Mouse (Mus musculus) myocyte (in vitro differentiated cells): ENCODE results near the gene Gja3. TPM values are rescaled to one million over a fixed set of nuclear protein-coding genes. Genes with fewer than 3 reads are reported as not detected.
"Not testable (repeated sequence)": the region's sequence is repeated elsewhere in the genome, so short reads cannot be mapped to it uniquely, and the experiment has no call there.

ENCODE experiments used
- H3K27me3 ChIP-seq: one replicate; pipeline ENCODE4 v1.6.1; 2011; ENCODE audit not compliant: control insufficient read depth, insufficient read depth, insufficient read length
- H3K36me3 ChIP-seq: one replicate; pipeline ENCODE4 v1.6.1; 2011; ENCODE audit not compliant: control insufficient read depth, insufficient read depth
- H3K4me2 ChIP-seq: one replicate; pipeline ENCODE4 v1.6.1; 2011; ENCODE audit warnings: low read depth, control low read depth
- H3K4me3 ChIP-seq: one replicate; pipeline ENCODE4 v1.5.1; 2011; ENCODE audit warnings: mild to moderate bottlenecking, control low read depth, moderate library complexity
- H3K79me2 ChIP-seq: one replicate; pipeline ENCODE4 v1.6.1; 2011; ENCODE audit not compliant: control insufficient read depth, insufficient read depth
- H3ac ChIP-seq: one replicate; pipeline ENCODE4 v1.6.1; 2011; ENCODE audit not compliant: control insufficient read depth, insufficient read length
- CEBPB ChIP-seq: IDR thresholded peaks from 2 replicates; pipeline ENCODE4 v1.6.1; 2011; ENCODE audit warnings: mild to moderate bottlenecking, moderate library complexity; ENCODE audit not compliant: poor library complexity, insufficient read depth, severe bottlenecking
- E2F4 ChIP-seq: IDR thresholded peaks from one replicate; pipeline ENCODE4 v1.6.1; 2011; ENCODE audit warnings: mild to moderate bottlenecking, control low read depth, moderate library complexity; ENCODE audit not compliant: insufficient read depth
- MAX ChIP-seq: IDR thresholded peaks from one replicate; pipeline ENCODE4 v1.6.1; 2011; ENCODE audit warnings: low read depth, mild to moderate bottlenecking, control low read depth
- MYOD1 ChIP-seq, 3 experiments: IDR thresholded peaks; one replicate each; pipeline ENCODE4 v1.6.1; 2011; ENCODE audit warnings: control low read depth in 2 of 3, low read depth in 2 of 3, mild to moderate bottlenecking in 2 of 3, moderate library complexity in 1 of 3; ENCODE audit not compliant: insufficient read length in 2 of 3, control insufficient read depth in 1 of 3
- MYOG ChIP-seq, 3 experiments: IDR thresholded peaks; one replicate each; pipeline ENCODE4 v1.6.1; 2011; ENCODE audit warnings: control low read depth in 2 of 3, low read depth in 2 of 3, mild to moderate bottlenecking in 2 of 3; ENCODE audit not compliant: insufficient read length in 2 of 3, control insufficient read depth in 1 of 3, insufficient read depth in 1 of 3
- POLR2A ChIP-seq: IDR thresholded peaks from one replicate; pipeline ENCODE4 v1.6.1; 2011; ENCODE audit warnings: low read depth, mild to moderate bottlenecking, control low read depth, moderate library complexity; ENCODE audit not compliant: insufficient read length
- POLR2AphosphoS2 ChIP-seq: IDR thresholded peaks from one replicate; pipeline ENCODE4 v1.6.1; 2011; ENCODE audit warnings: low read depth, control low read depth; ENCODE audit not compliant: insufficient read length
- REST ChIP-seq: IDR thresholded peaks from one replicate; pipeline ENCODE4 v1.6.1; 2011; ENCODE audit warnings: mild to moderate bottlenecking, control low read depth, moderate library complexity; ENCODE audit not compliant: insufficient read depth, insufficient read length
- SRF ChIP-seq: IDR thresholded peaks from one replicate; pipeline ENCODE4 v1.6.1; 2011; ENCODE audit warnings: low read depth; ENCODE audit not compliant: control insufficient read depth, insufficient read length
- TCF12 ChIP-seq: IDR thresholded peaks from one replicate; pipeline ENCODE4 v1.6.1; 2011; ENCODE audit warnings: mild to moderate bottlenecking, control low read depth; ENCODE audit not compliant: poor library complexity, insufficient read depth, severe bottlenecking
- TCF3 ChIP-seq: IDR thresholded peaks from one replicate; pipeline ENCODE4 v1.6.1; 2011; ENCODE audit warnings: low read depth, control low read depth; ENCODE audit not compliant: insufficient read length
- USF1 ChIP-seq: IDR thresholded peaks from one replicate; pipeline ENCODE4 v1.6.1; 2011; ENCODE audit warnings: low read depth, mild to moderate bottlenecking, control low read depth, moderate library complexity
- polyA plus RNA-seq: library from polyadenylated mRNA; unstranded; fragments of >200 nt; fragmentation: generic; extraction: Trizol; gene quantifications from one replicate; pipeline ENCODE4 v1.2.1, GENCODE M21; 2012; ENCODE audit warnings: missing spikeins

Gene Gja3
- polyA plus RNA-seq, 1 experiment, result 1.1 TPM

DNA sequence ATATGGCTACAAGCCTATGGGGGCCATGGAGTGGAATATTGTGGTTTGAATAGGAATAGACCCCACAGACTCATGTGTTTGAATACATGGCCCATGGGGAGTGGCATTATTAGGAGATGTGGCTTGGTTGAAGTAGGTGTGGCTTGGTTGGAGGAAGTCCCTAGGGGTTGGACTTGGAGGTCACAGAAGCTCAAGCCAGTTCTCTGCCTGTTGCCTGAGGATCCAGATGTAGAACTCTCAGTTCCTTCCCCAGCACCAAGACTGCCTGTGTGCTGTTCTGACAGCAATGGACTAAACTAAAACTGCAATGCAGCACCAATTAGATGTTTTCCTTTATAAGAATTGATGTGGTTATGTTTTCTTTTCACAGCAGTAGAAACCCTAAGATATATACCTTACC is 8.2 kb upstream of the Gja3 start:
- H3K79me2 ChIP-seq, result no peaks in the 10 kb centered on the region
- H3ac ChIP-seq, result no peak overlapping the region
- H3K27me3 ChIP-seq, result no peaks in the 10 kb centered on the region
- H3K4me2 ChIP-seq, result no peak overlapping the region
- no peak overlapping the region for H3K4me3 ChIP-seq
- no peak for TF ChIP-seq POLR2A
- TF ChIP-seq MYOG (IDR thresholded peaks at IDR 0.05; ENCODE audit: control insufficient read depth in 1 of 3, insufficient read depth in 1 of 3, insufficient read length in 2 of 3, low read depth in 2 of 3), result no peak
- TF ChIP-seq TCF3, result no peak
- no peak for TF ChIP-seq E2F4
- H3K36me3 ChIP-seq, result no peaks in the 10 kb centered on the region

DNA sequence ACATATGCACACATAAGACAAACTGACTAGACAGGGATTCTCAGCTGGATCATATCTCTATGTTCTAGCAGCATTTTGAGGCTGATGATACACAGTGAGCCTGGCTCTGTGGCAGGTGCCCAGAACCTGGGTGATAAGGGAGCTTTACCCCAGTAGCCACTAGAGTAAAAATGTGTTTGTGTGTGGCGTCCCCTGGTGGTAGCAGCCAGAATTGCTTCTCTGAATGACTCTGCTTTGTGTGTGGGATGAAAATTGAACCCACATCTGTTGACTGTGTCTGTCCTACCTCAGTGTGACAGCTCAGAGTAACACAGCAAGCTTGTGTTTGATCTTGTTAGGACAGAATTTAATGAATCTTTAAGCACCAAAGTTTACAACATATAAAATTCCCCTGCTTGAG is 2.2 kb upstream of the Gja3 start:
- not testable (repeated sequence) for H3K4me2 ChIP-seq, H3K4me3 ChIP-seq, H3ac ChIP-seq, H3K79me2 ChIP-seq, H3K36me3 ChIP-seq
- H3K27me3 ChIP-seq, result peaks cover 25% of the 10 kb centered on the region

DNA sequence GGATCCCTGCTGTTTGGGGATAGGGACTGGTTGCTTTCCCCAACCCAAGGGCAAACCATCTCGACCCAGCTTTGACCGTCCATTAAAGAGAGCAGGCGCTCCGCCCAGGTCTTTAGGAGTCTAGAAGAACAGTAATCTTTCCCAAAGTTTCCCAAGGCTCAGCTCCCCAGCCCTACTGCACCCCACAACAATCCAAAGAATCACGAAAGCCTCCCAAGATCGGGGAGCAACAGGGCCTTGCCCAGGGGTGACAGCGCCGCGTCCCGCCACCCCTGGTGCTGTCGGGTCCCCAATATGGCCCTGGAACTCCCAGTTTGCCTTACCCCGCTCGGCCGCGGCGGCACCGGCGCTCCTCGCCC is 717 bp downstream of the Gja3 start:
- Histone ChIP-seq H3K36me3 (no peaks in the 10 kb centered on the region), H3K79me2 (no peaks in the 10 kb centered on the region), H3ac (no peak overlapping the region), H3K4me3 (no peak overlapping the region), H3K27me3 (peaks cover 25% of the 10 kb centered on the region), H3K4me2 (peak overlapping the region; percentile 56)
- TF ChIP-seq POLR2AphosphoS2, result no peak

DNA sequence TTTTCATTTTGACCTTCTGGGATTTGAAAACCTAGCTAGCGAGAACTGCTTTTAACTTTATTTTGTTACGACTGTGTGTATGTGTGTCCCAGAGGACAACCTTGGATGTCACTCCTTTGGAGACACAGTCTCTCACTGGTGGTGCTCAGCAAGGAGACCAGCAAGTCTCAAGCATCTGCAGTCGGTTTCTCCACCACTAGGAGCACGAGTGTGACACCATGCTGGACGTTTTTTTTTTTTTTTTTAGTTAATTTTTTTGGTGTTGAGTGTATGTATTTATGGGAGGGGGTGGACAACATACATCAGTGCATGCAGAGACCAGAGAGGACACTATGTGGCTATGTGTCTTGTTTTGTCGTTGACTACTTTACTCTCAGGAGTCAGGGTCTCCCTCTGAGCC is 5.2 kb downstream of the Gja3 start:
- no peaks in the 10 kb centered on the region for H3K79me2 ChIP-seq
- H3K27me3 ChIP-seq, result peaks cover 18% of the 10 kb centered on the region
- TF ChIP-seq MYOD1 (IDR thresholded peaks at IDR 0.05; ENCODE audit: control insufficient read depth in 1 of 3, insufficient read length in 2 of 3, low read depth in 2 of 3) (no peak), E2F4 (no peak), SRF (no peak), POLR2AphosphoS2 (no peak), MAX (no peak), TCF12 (no peak), USF1 (no peak), MYOG (IDR thresholded peaks at IDR 0.05; ENCODE audit: control insufficient read depth in 1 of 3, insufficient read depth in 1 of 3, insufficient read length in 2 of 3, low read depth in 2 of 3) (no peak), POLR2A (no peak), CEBPB (no peak), TCF3 (no peak), REST (no peak)
- no peak overlapping the region for H3ac ChIP-seq
- no peaks in the 10 kb centered on the region for H3K36me3 ChIP-seq
- no peak overlapping the region for H3K4me2 ChIP-seq
- no peak overlapping the region for H3K4me3 ChIP-seq

DNA sequence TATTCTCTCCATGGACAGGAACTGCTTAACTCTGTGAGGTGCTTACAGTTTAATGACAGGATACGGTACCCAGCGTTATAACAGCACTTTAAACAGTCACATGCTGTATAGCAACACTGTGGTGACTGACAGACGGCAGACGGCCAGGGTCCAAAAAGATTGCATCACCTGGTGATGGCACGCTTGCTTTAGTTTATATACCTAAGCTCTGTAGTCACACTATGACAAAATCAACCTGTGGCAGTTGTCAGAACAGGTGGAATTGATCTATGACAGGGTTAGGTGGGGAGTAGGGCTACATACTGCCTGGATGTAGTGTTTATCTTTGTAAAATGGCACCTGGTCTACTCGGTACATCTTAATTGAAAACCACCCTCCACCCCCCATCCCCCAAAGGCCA is 14.0 kb downstream of the Gja3 start:
- Histone ChIP-seq H3ac (no peak overlapping the region), H3K27me3 (no peaks in the 10 kb centered on the region), H3K36me3 (no peaks in the 10 kb centered on the region), H3K4me3 (no peak overlapping the region), H3K4me2 (no peak overlapping the region), H3K79me2 (no peaks in the 10 kb centered on the region)
- no peak for TF ChIP-seq CEBPB

DNA sequence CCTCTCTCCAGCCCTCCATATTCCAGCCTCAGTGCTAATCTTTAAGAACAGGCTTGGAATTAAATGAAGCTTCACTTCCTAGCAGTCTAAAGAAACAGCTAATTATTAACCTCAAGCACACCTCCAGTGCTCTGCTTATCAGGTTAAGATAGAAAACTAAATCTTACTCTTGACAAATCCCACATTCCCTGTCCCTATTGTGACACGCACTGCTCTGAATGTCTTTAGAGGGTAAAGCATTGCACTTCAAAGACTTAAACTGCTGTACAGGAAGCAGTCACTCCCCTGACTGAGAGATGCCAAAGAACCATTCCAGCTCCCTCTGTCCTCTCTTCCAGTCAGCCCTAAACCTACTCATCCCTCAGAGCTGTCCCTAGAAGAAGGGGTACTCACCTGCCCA is 16.5 kb downstream of the Gja3 start:
- H3K36me3 ChIP-seq, result no peaks in the 10 kb centered on the region
- no peak for TF ChIP-seq MYOG (IDR thresholded peaks at IDR 0.05; ENCODE audit: control insufficient read depth in 1 of 3, insufficient read depth in 1 of 3, insufficient read length in 2 of 3, low read depth in 2 of 3)
- TF ChIP-seq USF1, result no peak
- no peak for TF ChIP-seq POLR2A
- no peak for TF ChIP-seq SRF
- no peak for TF ChIP-seq CEBPB
- no peak for TF ChIP-seq REST
- no peak for TF ChIP-seq MAX
- TF ChIP-seq MYOD1 (IDR thresholded peaks at IDR 0.05; ENCODE audit: control insufficient read depth in 1 of 3, insufficient read length in 2 of 3, low read depth in 2 of 3), result no peak
- no peak for TF ChIP-seq E2F4
- no peak for TF ChIP-seq TCF12
- TF ChIP-seq TCF3, result no peak
- TF ChIP-seq POLR2AphosphoS2, result no peak
- no peak overlapping the region for H3K4me3 ChIP-seq
- H3K4me2 ChIP-seq, result no peak overlapping the region
- no peaks in the 10 kb centered on the region for H3K27me3 ChIP-seq
- no peak overlapping the region for H3ac ChIP-seq
- H3K79me2 ChIP-seq, result no peaks in the 10 kb centered on the region
